Mouse (Mus musculus) neural tube, embryonic 10.5 days (tissue): Measurements from ENCODE around the gene Olfr97.
"Not testable (repeated sequence)": the region's sequence is repeated elsewhere in the genome, so short reads cannot be mapped to it uniquely, and the experiment has no call there.

ENCODE experiments used
- DNase-seq: peaks from one replicate; pipeline ENCODE4 v3.0.0-alpha.2; 2017; ENCODE audit warnings: low spot score; ENCODE audit errors: extremely low spot score

The Olfr97 gene

GRCm38 (mm10) chr17:37237230-37237629 is at the start of gene Olfr97:
Olfr97 (minus strand) TSS chr17:37237330.
- DNase-seq, result not testable (repeated sequence)

- no peak for DNase-seq
Measured at GRCm38 (mm10) chr17:37283360-37283759, 46.2 kb upstream of the Olfr97 start, which contains the start of gene Olfr99. Olfr99 (minus strand) TSS chr17:37283460.

GRCm38 (mm10) chr17:37280331-37280730 is 43.2 kb upstream of the Olfr97 start:
- DNase-seq, result no peak

DNA sequence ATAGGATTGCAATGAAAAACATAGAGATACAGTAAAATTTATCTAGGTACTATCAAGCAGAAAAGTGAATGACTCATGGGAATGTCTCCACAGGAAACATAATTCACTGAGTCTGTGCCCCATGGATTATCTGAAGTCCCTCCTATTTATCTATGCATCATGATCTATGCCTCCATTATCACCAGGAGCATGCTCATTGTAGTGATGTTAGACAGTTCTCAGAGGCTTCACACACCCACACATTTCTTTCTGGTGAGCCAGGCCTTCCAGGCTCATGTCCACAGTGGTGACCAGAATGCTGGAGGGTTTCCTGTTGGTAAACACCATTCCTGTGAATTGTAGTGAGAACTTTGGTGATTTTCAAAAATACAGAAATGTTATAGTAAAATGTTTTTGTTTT is 39.4 kb upstream of the Olfr97 start:
- no peak for DNase-seq

- no peak for DNase-seq
Measured at GRCm38 (mm10) chr17:37275626-37276248, 38.6 kb upstream of the Olfr97 start.

DNA sequence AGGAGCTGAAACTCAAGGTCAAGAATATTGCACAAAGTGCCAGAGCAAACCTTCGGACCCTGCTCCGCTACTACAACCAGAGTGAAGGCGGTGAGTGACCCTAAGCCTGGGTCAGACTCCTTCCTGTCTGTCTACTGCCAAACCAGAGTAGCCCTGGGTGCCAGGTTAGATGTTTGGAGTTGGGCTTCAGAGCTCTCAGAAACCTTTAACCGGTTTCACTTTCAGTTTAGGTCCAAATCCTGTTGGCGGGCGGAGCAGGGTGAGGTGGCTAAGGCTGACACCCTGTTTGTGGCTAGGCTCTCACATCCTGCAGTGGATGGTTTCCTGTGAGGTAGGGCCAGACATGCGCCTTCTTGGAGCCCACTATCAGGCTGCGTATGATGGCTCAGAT is 33.6 kb upstream of the Olfr97 start:
- peak; percentile 14 for DNase-seq

- DNase-seq, result peak; percentile 87
Measured at GRCm38 (mm10) chr17:37270058-37270701, 33.0 kb upstream of the Olfr97 start, which contains the start of gene H2-M3. H2-M3 (plus strand) TSS chr17:37270220.

DNA sequence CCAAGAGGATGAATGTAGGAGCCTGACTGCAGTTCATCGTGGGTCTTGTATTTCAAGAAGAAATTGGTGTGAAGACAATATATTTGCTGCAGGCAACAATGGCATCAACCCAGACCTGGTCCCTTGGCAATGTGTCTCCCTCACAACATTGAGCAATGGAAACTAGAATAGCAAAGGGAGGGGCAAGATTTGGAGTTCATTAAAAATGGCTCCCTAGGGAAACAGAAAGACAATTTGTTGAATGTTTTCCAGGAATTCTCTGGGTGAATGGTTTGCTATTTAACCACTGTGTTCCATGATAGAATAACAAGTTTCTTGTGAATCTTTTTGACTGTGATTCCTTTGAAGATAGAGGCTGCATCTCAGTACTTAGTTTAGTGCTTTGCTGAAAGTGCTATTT is 26.5 kb upstream of the Olfr97 start, which contains the start of gene Olfr98:
Olfr98 (minus strand) TSS at position 124 of the 400 bp plus-strand sequence.
- DNase-seq, result no peak

DNA sequence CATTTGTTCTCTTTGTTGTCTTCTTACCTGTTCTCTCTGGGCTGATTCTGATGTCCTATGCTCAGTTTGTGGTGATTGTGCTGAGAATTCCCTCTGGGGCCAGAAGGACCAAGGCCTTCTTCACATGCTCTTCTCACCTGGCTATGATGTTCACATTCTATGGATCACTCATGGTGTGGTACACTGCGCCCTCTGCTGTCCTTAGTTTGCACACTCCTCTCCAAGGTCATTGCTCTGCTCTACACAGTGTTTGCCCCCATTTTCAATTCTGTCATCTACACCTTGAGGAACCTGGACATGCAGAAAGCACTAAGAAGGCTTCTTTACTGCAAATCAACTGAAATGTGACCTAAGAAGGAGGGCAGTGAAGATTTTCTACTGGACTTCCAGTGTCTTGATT is 13.4 kb upstream of the Olfr97 start:
- DNase-seq, result no peak

DNA sequence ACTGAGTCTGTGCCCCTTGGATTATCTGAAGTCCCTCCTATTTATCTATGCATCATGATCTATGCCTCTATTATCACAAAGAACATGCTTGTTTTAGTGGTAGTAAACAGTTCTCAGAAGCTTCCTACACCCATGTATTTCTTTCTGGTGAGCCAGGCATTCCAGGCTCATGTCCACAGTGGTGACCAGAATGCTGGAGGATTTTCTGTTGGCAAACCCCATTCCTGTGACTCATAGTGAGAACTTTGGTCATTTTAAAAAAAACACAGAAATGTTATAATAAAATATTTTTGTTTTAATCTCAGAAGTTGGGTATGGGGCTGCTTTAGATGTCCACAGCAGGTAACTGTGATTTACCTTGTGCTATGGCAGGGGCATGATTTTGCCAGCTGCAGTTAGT is 12.3 kb upstream of the Olfr97 start:
- no peak for DNase-seq

DNA sequence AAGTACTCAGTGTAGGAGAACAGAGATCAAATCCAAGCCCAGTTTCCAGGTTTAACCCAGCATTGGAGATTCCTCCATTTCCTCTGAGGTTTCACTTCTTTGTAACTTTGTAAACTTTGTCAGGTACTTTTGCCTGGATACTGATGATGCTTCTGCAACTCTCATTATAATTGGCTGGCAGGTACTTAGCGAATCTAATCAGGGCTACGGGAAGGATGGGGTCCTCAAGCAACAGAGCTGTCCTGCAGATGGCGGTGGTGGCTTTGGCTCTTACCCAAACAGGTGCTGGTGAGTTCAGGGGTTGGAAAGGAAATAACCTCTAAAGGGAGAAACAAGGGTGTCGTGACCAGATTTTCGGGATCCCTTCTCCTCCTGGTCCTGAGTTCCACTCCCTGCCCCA is 9.6 kb upstream of the Olfr97 start:
- DNase-seq, result no peak

GRCm38 (mm10) chr17:37242198-37242597 is 5.1 kb upstream of the Olfr97 start:
- DNase-seq, result no peak

DNA sequence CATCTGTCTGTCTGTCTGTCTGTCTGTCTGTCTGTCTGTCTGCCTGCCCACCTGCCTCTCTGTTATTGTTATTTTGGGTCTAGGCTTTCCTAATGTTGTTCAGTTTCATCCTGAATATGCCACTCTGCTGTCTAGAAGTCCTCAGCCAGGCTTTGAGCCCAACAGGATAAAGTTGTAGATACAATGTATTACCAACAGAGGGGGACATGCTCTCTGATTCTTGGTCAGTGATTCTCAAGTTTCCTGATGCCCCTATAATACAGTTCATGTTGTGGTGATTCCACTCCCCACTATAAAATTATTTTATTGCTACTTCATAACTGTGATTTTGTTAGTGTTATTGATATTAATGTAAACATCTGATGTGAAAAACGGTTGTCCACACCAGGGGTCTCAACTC is 15.3 kb downstream of the Olfr97 start:
- no peak for DNase-seq

DNA sequence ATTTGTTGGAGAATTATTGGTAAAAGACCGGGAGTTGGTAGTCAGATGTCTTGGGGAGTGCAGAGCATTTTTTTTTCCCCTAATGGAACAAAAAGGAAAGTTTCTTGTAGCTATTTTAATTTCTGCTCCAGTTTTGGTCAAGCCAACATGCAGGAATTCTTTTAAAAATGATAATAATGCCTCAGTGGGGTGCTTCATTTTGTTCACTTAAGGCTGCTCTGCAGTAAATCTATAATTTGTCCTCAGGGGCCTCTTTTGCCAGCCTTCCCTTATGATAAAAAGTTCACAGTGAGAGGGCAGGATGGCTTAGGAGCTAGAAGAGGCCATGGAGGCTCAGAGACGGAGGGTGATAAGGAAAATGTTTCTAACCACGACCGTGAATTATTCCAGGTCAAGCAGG is 17.3 kb downstream of the Olfr97 start, which contains the start of gene Olfr96:
Olfr96 (plus strand) TSS at position 301 of the 400 bp plus-strand sequence.
- DNase-seq, result no peak

DNA sequence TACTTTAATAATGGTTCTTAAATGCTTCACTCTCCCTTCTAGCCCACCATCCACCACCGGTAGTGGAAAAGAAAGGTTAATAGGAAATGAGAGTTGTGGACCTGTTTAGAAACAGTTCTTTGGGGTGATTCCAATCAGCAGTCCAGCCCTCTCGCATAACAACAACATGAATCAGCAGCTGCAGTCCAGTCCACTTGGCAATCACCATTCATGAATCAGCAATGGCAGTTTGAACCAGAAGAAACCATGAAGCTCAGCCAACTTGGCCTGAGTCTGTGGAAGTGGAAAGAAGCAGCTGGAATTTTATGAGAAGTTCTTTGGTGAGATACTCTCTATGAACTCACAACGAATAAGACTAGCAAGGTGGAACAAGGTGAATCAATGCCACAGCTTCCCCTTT is 18.6 kb downstream of the Olfr97 start:
- no peak for DNase-seq

DNA sequence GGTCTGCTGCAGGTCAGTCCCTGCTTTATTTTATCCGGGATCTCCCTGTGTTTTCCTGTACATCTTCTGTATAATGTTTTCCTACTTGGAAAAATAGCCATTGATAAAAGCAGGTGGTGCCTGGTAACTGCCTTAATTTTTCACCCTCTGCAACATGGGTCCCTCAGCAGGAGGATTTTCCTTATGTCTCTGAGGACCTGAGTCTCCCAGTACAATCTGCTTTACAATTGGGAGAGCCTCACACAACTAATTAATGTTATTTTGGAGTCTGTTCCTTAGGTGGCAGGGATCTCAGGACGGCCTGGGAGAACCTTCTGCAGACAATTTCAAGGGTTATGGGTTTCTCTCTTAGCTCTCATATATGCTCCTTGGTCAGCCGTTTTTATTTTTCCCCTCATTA is 24.1 kb downstream of the Olfr97 start, which contains the start of gene Olfr95:
Olfr95 (minus strand) TSS at position 101 of the 400 bp plus-strand sequence.
- no peak for DNase-seq

DNA sequence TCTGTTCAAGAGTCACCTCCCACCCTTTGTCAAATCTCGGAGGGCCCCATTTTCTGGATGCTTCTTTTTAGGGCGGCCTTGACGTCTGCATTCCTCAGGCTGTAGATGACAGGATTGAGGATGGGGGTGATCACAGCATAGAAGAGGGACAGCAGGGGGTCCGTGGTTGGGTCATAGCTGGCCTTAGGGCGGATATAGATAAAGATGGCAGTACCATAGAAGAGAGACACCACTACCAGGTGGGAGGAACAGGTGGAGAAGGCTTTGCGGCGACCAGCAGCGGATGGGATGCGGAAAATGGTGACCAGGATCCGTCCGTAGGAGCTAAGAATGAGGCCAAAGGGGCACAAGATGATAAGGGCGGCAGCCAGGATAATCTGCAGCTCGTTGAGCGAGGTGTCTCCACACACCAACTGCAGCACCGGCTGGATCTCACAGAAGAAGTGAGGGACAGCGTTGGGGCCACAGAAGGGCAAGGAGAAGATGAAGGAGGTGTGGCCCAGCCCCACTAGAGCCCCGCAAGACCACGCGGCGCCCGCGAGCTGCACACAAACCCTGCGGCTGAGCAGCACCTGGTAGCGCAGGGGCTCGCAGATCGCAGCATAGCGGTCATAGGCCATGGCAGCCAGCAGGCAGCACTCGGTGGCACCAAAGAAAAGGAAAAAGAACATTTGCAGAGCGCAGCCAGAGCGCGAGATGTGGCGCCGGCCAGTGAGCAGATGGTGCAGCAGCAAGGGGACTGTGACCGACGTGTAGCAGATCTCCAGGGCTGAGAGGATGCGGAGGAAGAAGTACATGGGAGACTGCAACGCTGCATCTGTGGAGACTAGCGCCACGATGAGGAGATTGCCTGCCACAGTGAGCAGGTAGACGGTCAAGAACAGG is 26.0 kb downstream of the Olfr97 start:
- DNase-seq, result peak; percentile 24

GRCm38 (mm10) chr17:37203917-37204236 is 33.3 kb downstream of the Olfr97 start:
- no peak for DNase-seq

DNA sequence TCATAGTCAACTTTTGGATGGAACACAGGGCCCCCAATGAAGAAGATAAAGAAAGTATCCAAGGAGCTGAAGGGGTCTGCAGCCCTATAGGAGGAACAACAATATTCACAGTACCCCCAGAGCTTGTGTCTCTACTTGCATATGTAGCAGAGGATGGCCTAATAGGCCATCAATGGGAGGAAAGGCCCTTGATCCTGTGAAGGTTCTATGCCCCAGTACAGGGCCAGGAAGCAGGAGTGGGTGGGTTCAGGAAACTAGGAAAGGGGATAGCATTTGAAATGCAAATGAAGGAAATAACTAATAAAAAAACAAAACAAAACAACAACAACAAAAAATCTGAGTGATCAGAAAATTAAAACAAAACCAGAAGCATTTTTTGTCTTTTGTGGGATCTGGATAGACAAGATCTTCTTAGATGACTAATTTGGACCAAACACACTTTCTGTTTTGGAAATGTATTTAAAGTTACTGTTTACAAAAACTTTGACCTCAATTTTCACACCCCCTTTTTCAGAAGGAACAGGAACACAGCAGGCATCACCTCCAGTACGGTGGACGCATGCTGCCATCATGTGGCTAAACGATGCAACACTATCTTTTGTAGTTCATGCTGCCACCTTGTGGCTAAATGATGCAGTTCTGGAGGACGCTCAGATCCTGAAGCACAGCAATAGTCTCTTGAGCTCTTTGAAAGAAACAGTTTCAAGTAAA is 33.8 kb downstream of the Olfr97 start:
- DNase-seq, result peak; percentile 74

- no peak for DNase-seq
Measured at GRCm38 (mm10) chr17:37200894-37201293, 36.2 kb downstream of the Olfr97 start, which contains the start of gene Olfr94. Olfr94 (minus strand) TSS chr17:37200994.
